Mouse (Mus musculus) midbrain, embryonic 12.5 days (tissue): ENCODE measurements at regions not wholly inside any gene's neighbourhood (a gene's known extent, or its start where the extent isn't known, plus 50 kb on each side); places are given as distances from the start of the nearest gene placed in this dataset.

ENCODE experiments used
- ATAC-seq: fragments of 200-750 bp; cut with Nextera tagmentation; 2 replicates; pipeline ENCODE4 v1.8.0; 2017; ENCODE audit warnings: low read depth, moderate TSS enrichment, moderate library complexity; ENCODE audit not compliant: low FRiP score
- H3K27ac ChIP-seq: fragments of 300-500 bp; sonication (generic); replicated peaks from 2 replicates; pipeline ENCODE4 v1.5.1; 2016; ENCODE audit warnings: mild to moderate bottlenecking
- H3K27me3 ChIP-seq: fragments of 300-500 bp; sonication (generic); 2 replicates; pipeline ENCODE4 v1.6.1; 2016; ENCODE audit warnings: mild to moderate bottlenecking
- H3K36me3 ChIP-seq: fragments of 300-500 bp; sonication (generic); 2 replicates; pipeline ENCODE4 v1.6.1; 2016
- H3K4me1 ChIP-seq: fragments of 300-500 bp; sonication (generic); 2 replicates; pipeline ENCODE4 v1.6.1; 2016
- H3K4me2 ChIP-seq: fragments of 300-500 bp; sonication (generic); replicated peaks from 2 replicates; pipeline ENCODE4 v1.6.1; 2016; ENCODE audit warnings: mild to moderate bottlenecking, moderate library complexity
- H3K4me3 ChIP-seq: fragments of 300-500 bp; sonication (generic); 2 replicates; pipeline ENCODE4 v1.5.1; 2016; ENCODE audit warnings: mild to moderate bottlenecking
- H3K9ac ChIP-seq: fragments of 300-500 bp; sonication (generic); replicated peaks from 2 replicates; pipeline ENCODE4 v1.6.1; 2016; ENCODE audit warnings: mild to moderate bottlenecking, moderate library complexity
- H3K9me3 ChIP-seq: fragments of 300-500 bp; sonication (generic); 2 replicates; pipeline ENCODE4 v1.6.1; 2016; ENCODE audit warnings: mild to moderate bottlenecking
- WGBS: fragments of 180-500 bp; shearing (Covaris S2); methylation state at CpG from one replicate; pipeline ENCODE4 v1.1.7; 2016; 5-methylcytosine and 5-hydroxymethylcytosine counted together

DNA sequence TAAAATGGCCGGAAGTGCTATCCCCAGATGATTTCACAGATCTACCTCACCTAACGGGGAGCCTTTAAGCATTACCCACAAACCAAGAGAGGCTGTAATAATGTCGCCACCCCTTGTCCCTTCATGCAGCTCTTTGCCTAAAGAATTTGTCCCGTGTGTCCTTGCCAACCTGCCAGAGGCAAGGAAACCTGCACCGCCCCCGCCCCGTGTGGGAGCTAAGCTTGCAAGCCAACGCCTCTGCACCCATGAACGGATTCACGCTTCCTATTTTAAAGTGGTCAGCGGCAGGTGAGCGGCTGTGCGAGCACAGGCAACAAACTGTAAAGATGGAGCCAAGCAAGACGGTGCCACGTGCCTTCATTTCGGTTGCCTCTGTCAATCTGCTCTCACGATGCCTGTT lies 63.1 kb downstream of the Gm11011 start:
- no peak overlapping the region for H3K4me2 ChIP-seq
- H3K4me1 ChIP-seq, result no peaks in the 10 kb centered on the region
- H3K9ac ChIP-seq, result no peak overlapping the region
- no peaks in the 10 kb centered on the region for H3K27me3 ChIP-seq
- H3K9me3 ChIP-seq, result no peaks in the 10 kb centered on the region
- ATAC-seq, result no peak
- H3K27ac ChIP-seq, result no peak overlapping the region
- H3K36me3 ChIP-seq, result no peaks in the 10 kb centered on the region
- WGBS, result 88% methylated on average over 17 of the region's 17 CpGs
- H3K4me3 ChIP-seq, result no peak overlapping the region

DNA sequence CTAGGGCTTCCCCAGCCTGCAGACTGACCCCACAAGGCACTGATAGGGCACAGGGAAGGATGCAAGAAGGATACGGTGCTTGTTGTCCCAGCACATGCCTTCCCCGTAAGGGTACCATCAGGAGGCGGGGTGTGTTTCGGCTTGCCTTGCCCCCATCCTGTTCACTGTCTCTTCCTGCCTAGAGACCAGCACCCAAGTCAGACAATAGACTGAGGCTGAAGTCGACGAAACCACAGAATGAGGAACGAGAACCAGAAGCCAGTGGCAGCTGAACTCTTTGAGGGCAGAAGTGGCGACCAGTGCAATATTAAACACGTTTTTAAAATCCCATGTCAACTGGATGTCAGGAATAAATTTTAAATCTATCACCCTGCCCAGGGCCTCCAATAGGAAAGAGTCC lies 67.6 kb downstream of the Gm11011 start:
- Histone ChIP-seq H3K9ac (no peak overlapping the region), H3K27me3 (no peaks in the 10 kb centered on the region), H3K9me3 (no peaks in the 10 kb centered on the region), H3K4me1 (no peaks in the 10 kb centered on the region), H3K36me3 (no peaks in the 10 kb centered on the region), H3K4me3 (no peak overlapping the region), H3K27ac (no peak overlapping the region), H3K4me2 (no peak overlapping the region)
- WGBS, result 82% methylated on average over 9 of the region's 9 CpGs
- no peak for ATAC-seq

DNA sequence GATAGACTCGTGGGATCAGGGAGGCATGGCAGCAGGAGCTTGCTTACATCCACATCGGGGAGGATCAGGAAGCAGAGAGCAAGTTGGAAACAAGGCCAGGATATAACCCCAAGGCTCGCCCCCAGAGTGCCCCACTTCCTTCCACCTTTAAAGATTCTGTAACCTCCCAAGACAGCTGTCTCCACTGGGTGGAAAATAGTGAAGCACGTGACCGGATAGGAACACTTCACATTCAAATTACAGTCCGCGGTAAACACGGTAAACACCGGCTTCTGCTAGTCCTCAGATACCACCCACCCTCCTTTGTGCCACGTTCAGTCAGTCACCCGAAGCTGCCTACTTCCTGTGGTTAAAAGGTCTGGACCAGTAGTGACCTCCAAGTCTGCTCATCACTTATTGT lies 72.2 kb downstream of the Gm11011 start:
- Histone ChIP-seq H3K9me3 (no peaks in the 10 kb centered on the region), H3K4me2 (no peak overlapping the region), H3K4me1 (no peaks in the 10 kb centered on the region), H3K27me3 (no peaks in the 10 kb centered on the region), H3K4me3 (no peak overlapping the region), H3K9ac (no peak overlapping the region), H3K27ac (no peak overlapping the region), H3K36me3 (no peaks in the 10 kb centered on the region)
- 76% methylated on average over 11 of the region's 11 CpGs for WGBS
- no peak for ATAC-seq

DNA sequence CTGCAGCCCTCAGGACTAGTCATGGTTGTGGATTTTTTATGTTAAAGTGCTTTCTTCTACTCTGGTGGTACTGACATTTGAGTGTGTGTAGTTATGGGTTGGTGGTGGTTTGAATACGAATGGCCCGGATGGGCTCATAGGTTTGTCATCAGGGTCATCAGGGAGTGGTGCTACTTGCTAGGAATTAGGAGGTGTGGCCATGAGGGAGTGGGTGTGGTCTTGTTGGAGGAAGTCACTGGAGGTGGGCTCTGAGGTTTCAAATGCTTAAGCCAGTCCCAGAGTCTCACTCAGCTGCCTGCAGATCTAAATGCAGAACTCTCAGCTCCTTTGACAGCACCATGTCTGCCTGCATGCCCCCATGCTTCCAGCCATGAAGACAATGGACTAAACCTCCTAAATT lies 76.8 kb downstream of the Gm11011 start:
- no peaks in the 10 kb centered on the region for H3K27me3 ChIP-seq
- no peaks in the 10 kb centered on the region for H3K9me3 ChIP-seq
- ATAC-seq, result no peak
- no peak overlapping the region for H3K27ac ChIP-seq
- H3K4me3 ChIP-seq, result no peak overlapping the region
- no peaks in the 10 kb centered on the region for H3K4me1 ChIP-seq
- WGBS, result 98% methylated on average over 2 of the region's 2 CpGs
- no peak overlapping the region for H3K4me2 ChIP-seq
- no peaks in the 10 kb centered on the region for H3K36me3 ChIP-seq
- no peak overlapping the region for H3K9ac ChIP-seq

DNA sequence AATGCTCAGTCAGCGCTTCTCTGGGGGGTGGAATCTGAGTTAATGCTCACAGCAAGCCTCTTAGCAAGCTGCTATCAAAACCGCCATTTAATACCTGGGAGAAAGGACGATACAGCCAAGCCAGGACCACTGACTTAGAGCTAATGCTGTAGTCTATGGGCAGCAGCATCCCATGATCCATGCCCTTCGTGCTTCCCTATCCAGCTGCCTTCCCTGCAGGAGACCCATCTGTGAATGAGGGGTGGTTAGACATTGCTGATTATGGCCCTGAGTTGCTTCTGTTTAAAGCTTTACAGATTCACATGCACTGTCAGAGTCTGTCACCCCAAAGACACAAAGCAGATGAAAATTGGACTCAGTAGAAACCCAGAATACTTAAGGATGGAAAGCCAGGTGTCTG lies 78.1 kb downstream of the Gm11011 start:
- Histone ChIP-seq H3K4me1 (no peaks in the 10 kb centered on the region), H3K4me3 (no peak overlapping the region), H3K27me3 (no peaks in the 10 kb centered on the region), H3K9ac (no peak overlapping the region), H3K27ac (no peak overlapping the region), H3K36me3 (no peaks in the 10 kb centered on the region), H3K9me3 (no peaks in the 10 kb centered on the region), H3K4me2 (no peak overlapping the region)
- WGBS, result 80% methylated on average over 4 of the region's 4 CpGs
- no peak for ATAC-seq

DNA sequence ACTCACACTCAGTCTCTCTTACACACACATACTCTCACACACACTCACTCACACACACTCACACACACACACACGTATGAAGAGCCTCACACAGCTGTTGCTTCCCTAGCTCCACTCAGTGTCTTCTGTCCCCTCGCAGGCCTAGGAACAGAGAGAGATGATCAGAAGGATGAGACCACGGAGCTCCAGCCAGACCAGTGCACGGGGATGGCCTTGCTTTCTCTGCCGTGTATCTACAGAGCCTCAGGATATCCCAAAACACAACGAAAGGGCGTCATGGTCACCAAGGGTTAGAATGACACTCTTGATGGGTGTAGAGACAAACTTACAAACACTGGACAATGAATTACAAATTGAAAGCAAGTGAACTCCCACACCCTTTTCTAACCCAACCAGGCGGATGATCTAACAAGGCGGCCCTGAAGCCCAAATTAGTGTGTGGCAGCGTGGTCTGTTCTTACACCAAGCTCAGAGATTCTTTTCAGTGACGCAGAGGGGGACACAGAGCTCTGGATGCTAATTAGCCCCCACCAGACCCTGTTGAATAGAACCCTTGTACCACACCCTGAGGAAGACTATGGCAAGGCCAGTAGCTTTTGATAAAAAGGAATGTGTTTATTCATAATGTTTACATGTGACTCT lies 83.0 kb downstream of the Gm11011 start:
- no peaks in the 10 kb centered on the region for H3K27me3 ChIP-seq
- no peaks in the 10 kb centered on the region for H3K36me3 ChIP-seq
- H3K4me2 ChIP-seq, result no peak overlapping the region
- no peak overlapping the region for H3K9ac ChIP-seq
- ATAC-seq, result no peak
- H3K27ac ChIP-seq, result no peak overlapping the region
- no peaks in the 10 kb centered on the region for H3K9me3 ChIP-seq
- H3K4me1 ChIP-seq, result peaks cover 8% of the 10 kb centered on the region; the same call in 1 of the 2 replicates
- WGBS, result 72% methylated on average over 11 of the region's 11 CpGs
- no peak overlapping the region for H3K4me3 ChIP-seq

DNA sequence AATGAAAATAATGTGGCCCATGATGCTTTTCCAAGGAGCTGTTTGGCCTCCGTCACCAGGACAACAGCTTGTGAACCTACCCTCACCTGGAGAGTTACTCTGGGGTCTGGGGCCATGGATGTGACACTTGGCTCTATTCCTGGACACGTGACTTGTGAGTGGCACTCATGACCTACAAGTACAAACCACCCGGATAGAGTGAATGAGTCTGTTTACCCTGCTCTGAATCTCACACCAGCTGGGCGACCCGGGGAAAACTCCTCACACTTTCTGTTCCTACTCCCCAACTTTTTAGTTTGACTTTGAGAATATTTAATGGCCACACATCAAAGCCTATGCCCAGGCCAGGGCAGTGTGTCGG lies 84.0 kb downstream of the Gm11011 start:
- WGBS, result 91% methylated on average over 6 of the region's 6 CpGs

DNA sequence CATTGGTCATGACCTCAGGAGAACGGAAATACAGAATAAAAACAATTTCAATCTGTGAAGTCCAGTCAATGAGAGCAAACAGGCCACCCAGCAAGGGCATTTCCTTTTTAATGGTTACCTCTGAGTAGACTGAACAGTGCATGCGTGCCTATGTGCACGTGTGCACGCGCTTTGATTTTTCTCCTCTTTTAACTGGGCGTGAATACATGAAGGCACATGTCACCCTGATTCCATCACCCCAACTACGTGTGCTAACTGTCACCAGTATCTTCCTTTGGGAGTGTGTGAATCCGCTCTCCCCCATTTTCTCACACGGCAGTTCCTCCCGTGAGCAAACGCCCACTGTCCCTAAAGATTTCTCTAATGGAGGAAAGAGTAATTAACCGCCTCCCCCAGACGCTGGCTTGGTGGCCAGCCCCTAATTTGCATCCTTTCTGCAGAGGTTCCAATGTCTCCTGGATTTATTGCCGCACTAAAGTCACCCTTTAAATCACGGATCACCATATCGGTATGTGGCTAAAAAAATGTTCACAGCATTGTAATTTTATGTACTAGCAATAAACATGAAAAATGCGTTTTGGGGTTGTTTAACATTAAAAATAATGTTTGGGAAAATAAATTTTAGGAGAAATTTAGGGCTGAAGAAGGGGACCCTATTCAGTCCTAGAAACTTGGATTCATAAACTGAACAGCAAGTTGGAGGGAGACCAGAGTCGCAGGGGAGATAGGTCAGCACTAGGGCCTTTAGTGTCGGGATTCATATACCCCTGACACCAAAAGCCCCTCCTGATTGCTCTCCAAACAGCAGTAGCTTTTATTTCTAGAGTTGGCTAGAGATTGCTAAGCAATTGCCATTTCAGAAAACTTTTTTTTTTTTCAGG lies 84.6 kb downstream of the Gm11011 start:
- Histone ChIP-seq H3K9me3 (no peaks in the 10 kb centered on the region), H3K4me1 (peaks cover 8% of the 10 kb centered on the region; the same call in 1 of the 2 replicates), H3K9ac (no peak overlapping the region), H3K4me2 (no peak overlapping the region), H3K36me3 (no peaks in the 10 kb centered on the region), H3K4me3 (no peak overlapping the region), H3K27me3 (no peaks in the 10 kb centered on the region), H3K27ac (no peak overlapping the region)
- ATAC-seq, result no peak
- WGBS, result 83% methylated on average over 19 of the region's 19 CpGs

More for the DNA sequence above, 84.0 kb downstream of the Gm11011 start:
- H3K27ac ChIP-seq, result no peak overlapping the region
- no peak overlapping the region for H3K4me2 ChIP-seq
- no peaks in the 10 kb centered on the region for H3K27me3 ChIP-seq
- no peak for ATAC-seq
- H3K9ac ChIP-seq, result no peak overlapping the region
- no peak overlapping the region for H3K4me3 ChIP-seq
- no peaks in the 10 kb centered on the region for H3K9me3 ChIP-seq
- H3K4me1 ChIP-seq, result peaks cover 8% of the 10 kb centered on the region; the same call in 1 of the 2 replicates
- no peaks in the 10 kb centered on the region for H3K36me3 ChIP-seq

DNA sequence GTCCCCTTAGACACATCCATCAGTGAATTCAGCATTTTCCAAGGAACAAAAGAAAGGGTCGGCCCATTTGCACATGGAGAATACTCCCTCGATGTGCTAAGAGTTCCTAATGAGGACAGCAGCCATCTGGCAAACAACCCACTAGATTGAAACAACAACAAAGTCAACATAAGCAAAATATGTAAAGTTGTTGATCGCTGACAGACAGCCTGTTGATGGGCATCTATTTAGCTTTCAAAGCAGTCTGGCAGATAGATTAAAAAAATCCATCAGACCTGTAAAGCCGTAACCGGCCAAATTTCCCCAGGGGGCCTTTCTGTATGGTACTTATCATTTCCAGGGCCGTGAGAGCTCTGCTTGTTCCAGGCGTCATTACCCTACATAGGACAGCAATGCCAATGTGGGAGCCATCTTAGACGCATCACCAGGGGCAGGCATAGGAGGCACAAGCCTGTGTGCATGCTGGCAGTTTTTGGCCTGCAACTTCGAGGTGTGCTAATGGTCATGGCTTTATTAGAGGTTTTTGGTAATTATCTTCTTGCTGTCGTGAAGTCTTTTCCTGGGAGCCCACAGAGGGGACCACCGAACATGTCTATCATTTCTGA lies 85.7 kb downstream of the Gm11011 start:
- 81% methylated on average over 11 of the region's 11 CpGs for WGBS
- H3K9me3 ChIP-seq, result no peaks in the 10 kb centered on the region
- ATAC-seq, result no peak
- H3K27me3 ChIP-seq, result no peaks in the 10 kb centered on the region
- H3K27ac ChIP-seq, result no peak overlapping the region
- H3K36me3 ChIP-seq, result no peaks in the 10 kb centered on the region
- H3K4me2 ChIP-seq, result no peak overlapping the region
- H3K4me1 ChIP-seq, result peaks cover 8% of the 10 kb centered on the region; the same call in 1 of the 2 replicates
- no peak overlapping the region for H3K4me3 ChIP-seq
- H3K9ac ChIP-seq, result no peak overlapping the region

DNA sequence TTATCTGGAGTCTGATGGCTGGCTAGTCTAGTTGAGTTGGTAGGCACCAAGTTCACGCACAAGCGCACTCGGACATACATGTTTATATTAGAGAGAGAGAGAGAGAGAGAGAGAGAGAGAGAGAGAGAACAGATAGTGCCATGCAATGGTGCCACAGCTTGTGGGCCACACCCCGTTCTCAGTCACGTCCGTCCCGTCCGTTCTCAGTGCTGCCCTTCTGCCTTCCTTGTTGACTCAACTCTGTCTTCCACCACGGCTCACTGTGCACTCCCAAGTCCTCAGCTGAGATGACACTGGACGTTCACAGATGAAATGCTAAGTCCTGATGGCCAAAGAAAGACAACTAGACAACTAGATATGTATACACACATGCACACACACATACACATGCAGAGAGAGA lies 92.2 kb downstream of the Gm11011 start:
- H3K36me3 ChIP-seq, result no peaks in the 10 kb centered on the region
- H3K27ac ChIP-seq, result no peak overlapping the region
- H3K4me2 ChIP-seq, result no peak overlapping the region
- WGBS, result 92% methylated on average over 10 of the region's 10 CpGs
- no peak overlapping the region for H3K9ac ChIP-seq
- H3K4me3 ChIP-seq, result no peak overlapping the region
- peaks cover 9% of the 10 kb centered on the region; the same call in 1 of the 2 replicates for H3K4me1 ChIP-seq
- ATAC-seq, result no peak
- no peaks in the 10 kb centered on the region for H3K9me3 ChIP-seq
- H3K27me3 ChIP-seq, result no peaks in the 10 kb centered on the region

DNA sequence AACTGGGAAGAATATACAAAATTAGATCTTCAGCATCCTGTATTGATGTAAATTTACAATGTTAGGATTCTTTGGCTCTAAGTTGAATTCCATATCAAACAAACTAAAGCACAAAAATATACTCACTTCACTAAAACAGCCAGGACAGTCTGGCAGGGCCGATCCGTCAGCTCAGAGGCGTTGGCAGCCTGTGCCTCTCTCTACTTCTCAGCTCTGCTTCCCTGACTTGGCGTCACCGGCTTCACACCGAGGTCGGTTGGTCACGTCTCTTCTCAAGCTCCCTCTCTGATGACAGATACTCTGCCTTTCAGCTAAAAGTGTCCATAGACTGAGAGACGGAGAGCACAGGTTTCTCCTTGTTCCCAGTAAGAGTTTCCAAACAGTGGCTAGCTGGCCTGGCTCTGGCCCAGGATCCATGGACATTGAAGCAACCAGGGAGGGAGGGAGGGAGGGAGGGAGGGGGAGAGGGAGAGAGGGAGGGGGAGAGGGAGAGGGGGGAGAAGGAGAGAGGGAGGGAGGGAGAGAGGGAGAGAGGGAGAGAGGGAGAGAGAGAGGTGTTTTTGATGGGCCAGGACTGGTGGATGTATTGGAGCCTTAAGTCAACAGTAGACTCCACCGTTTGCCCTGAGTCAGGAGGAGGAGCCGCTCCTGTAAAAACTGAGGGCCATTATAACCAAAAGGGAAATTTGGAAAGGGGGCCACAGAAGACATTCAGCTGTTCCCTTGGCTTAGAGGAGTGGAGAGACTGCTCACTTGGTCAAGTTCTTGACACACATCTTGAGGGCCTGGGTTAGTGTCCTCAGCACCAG lies 92.8 kb downstream of the Gm11011 start:
- Histone ChIP-seq H3K4me1 (peaks cover 9% of the 10 kb centered on the region; the same call in 1 of the 2 replicates), H3K9me3 (no peaks in the 10 kb centered on the region), H3K36me3 (no peaks in the 10 kb centered on the region), H3K4me2 (no peak overlapping the region), H3K4me3 (no peak overlapping the region), H3K27me3 (no peaks in the 10 kb centered on the region), H3K27ac (no peak overlapping the region), H3K9ac (no peak overlapping the region)
- 82% methylated on average over 11 of the region's 11 CpGs for WGBS
- no peak for ATAC-seq
